Mouse (Mus musculus): Measurements from ENCODE around the gene Plxnd1.

DNA sequence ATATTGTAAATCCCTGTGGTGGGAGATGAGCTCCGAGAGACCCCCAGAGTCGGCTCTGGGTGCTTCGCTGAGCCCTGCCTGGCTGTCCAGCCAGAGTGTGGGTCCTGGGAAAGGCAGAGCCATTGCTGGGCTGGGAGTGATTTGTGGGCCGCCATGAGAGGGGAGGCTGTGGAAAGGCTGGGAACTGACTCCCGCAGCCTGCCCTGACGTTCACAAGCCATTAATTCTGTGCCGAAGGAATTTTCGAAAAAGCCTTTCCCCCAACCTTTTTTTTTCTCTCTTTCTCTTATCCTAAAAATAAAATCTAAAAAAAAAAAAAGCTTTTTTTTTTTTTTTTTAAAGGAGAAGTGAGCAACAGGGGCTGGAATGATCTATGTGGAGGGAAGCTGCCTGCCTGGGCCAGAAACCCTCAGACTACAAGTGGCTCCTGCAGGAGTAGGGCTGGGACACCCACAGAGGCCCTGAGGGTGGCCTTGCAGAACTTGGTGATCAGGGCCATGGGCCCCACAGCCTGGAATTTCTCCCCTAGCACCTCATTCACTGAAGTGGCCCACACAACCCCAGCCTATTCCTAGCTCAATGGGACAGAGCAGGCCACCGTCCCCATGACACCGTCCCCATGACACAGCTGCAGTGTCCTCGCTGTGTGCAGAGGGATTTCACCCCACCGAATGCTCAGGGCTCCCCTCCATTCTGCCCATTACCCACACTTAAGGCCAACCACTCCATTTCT lies 11.3 kb downstream of the Plxnd1 start:
- no peak for TF ChIP-seq CTCF (IDR thresholded peaks at IDR 0.05)
- TF ChIP-seq POLR2A (IDR thresholded peaks at IDR 0.05; ENCODE audit: insufficient read depth, low read depth, low read length) = no peak
- no peak for TF ChIP-seq EP300 (IDR thresholded peaks at IDR 0.05; ENCODE audit: insufficient read depth, low read depth, low read length)

Measured in heart, adult 2 months (tissue).